Mouse (Mus musculus): ENCODE measurements around the gene Rftn1.

The Rftn1 gene

DNA sequence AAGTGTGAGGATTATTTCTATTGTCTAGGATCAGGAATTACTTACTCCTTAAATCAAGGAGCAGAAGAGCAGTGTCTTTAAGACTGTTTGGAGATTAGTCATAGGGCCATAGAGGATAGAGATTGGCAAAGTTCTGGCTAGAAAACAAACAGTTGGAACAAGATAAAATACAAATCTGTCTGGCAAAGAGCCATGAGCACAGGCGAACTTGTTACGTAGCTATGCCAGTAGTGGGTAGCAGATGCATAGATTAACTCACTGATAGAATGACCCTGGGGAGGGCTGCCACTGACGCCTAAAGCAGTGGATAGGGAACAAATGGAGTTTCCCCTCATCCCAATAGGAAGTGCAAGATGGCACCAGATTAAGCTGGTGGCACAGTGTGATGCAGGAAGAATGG is 97.1 kb downstream of the Rftn1 start:
- DNase-seq (ENCODE audit: low spot score in 2 of 2), result no peak

DNA sequence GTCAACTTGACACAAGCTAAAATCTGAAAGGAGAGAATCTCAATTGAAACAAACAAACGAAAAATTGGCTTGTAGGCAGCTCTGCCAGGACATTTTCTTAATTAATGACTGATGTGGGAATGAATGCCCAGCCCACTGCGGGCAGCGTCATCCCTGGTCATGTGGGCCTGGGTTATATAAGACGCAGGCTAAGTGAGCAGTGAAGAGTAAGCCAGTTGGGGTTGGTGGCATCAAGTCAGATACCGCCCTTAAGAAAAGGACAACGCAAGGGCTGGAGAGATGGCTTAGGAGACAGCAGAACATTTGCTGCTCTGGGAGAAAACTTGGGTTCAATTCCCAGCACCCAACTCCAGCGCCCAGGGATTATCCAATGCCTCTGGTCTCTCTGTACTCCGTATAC is 97.6 kb downstream of the Rftn1 start:
- DNase-seq (ENCODE audit: low spot score in 2 of 2), result no peak

DNA sequence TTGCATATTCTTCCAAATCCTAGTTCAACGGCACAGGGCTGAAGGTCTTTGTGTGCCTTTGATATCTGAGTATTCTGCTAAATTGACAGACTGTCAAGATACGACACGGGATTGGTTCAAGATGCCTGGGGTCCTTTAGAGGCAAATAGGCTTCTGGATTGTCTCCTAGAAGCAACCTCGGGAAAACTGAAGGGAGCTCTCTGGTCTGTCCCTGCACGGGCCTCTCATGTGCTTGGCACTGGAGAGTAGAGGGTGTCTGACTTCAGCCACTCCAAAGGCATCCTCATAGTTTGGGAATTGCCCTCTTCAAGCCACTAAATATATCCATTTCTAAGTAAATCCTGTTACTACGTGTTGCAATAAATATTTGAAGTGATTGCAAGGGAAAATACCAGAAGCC is 98.6 kb downstream of the Rftn1 start:
- no peak for DNase-seq (ENCODE audit: low spot score in 2 of 2)

- no peak for DNase-seq (ENCODE audit: low spot score in 2 of 2)
Measured at GRCm38 (mm10) chr17:50089725-50090124, 100.7 kb downstream of the Rftn1 start.

- DNase-seq (ENCODE audit: low spot score in 2 of 2), result no peak
Measured at GRCm38 (mm10) chr17:50088054-50088453, 102.4 kb downstream of the Rftn1 start.

GRCm38 (mm10) chr17:50086887-50087286 is 103.6 kb downstream of the Rftn1 start:
- no peak for DNase-seq (ENCODE audit: low spot score in 2 of 2)

DNA sequence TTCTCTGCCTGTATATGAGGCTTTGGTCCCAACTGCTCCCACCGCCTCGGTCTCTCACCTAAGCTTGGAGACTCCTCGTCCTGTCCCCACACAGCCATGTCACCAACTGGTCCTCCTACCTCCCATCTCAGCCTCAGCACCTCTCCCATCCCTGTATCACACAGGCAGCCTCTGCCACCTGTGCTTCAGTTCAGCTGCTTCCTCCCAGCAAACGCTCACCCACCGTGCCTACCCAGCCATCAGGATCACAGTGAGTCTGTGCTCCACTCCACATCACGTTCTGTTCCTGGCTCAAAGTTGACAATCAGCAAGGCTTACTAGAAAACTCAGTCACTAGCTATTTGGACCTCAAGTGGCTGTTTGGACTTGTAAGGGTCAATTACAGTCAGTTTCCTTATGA is 105.8 kb downstream of the Rftn1 start:
- no peak for DNase-seq (ENCODE audit: low spot score in 2 of 2)

DNA sequence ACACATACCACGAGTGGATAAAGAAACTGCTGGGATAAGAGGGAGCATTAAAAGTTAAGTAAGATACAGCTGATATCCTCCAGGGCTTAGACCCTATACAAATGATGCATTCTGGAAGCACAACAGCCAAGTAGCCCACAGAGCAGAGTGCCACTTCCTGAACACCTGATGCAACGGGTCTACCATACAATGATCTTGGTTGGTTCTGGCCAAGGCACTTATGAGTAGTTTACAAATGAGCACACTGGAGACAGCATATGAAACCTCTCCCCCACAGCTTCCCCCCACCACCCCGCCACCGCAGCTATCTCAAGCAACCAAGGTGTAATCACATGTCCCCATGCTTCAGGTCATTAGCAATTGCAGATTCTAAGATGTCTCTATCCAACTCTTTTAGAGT is 106.5 kb downstream of the Rftn1 start:
- no peak for DNase-seq (ENCODE audit: low spot score in 2 of 2)

- DNase-seq (ENCODE audit: low spot score in 2 of 2), result no peak
Measured at GRCm38 (mm10) chr17:50082947-50083346, 107.5 kb downstream of the Rftn1 start.

DNA sequence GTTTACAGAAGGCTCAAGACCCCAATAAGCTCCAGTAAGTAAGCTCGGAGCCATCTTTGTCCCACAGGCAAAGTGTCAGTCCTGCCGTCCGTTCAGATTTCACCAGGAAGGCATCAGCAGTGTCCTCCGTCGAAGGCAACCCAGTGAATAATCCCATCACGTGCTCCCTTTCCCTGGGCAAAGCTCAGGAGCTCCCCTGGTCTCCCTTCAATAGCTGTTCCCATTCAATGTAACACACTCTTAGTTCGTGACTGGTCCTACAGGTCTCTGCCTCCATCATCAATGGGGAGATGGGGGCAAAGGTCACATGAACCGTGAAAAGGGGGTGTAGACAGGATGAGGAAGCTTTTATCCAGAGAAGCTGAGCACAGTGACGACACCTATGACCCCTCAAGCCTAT is 108.8 kb downstream of the Rftn1 start:
- no peak for DNase-seq (ENCODE audit: low spot score in 2 of 2)

GRCm38 (mm10) chr17:50080991-50081390 is 109.5 kb downstream of the Rftn1 start:
- DNase-seq (ENCODE audit: low spot score in 2 of 2), result no peak

DNA sequence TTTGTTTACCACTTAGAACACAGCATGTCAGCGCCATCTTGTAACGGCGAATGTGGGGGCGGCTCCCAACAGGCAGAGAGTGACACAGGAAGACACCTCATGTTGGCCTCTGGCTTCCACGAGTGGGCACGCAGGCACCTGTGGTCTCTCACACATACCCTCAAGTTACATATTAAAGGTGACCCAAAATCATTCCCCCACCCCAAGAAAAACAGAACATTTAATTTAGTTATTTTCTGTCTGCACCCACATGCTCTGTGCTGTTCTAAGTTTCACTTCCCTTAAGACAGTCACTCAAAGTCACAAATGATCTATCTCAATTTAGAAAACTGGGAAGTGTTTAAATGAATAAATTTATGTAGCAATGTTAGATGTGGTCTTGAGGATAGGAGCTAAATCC is 111.7 kb downstream of the Rftn1 start:
- no peak for DNase-seq (ENCODE audit: low spot score in 2 of 2)

GRCm38 (mm10) chr17:50072982-50073965 is 117.2 kb downstream of the Rftn1 start:
- no peak for DNase-seq (ENCODE audit: low spot score in 2 of 2)

DNA sequence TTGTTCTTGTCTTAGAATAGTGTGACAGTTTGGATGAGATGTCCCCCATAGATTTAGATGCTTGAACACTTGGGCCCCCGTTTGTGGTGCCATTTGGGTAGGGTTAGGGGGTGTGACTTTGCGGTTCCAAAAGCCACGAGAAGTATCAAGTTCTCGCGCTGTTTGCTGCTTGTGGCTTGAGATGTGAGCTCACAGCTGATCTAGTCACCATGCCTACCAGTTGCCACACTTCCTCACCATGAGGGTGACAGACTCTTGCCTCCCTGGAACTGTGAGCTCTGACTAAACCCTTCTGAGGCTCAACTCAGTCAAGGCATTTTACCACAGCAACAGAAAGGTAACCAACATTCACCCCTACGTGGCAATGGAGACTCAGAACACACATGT is 118.9 kb downstream of the Rftn1 start:
- DNase-seq (ENCODE audit: low spot score in 2 of 2), result no peak

GRCm38 (mm10) chr17:50070822-50071601 is 119.5 kb downstream of the Rftn1 start:
- DNase-seq (ENCODE audit: low spot score in 2 of 2), result no peak

DNA sequence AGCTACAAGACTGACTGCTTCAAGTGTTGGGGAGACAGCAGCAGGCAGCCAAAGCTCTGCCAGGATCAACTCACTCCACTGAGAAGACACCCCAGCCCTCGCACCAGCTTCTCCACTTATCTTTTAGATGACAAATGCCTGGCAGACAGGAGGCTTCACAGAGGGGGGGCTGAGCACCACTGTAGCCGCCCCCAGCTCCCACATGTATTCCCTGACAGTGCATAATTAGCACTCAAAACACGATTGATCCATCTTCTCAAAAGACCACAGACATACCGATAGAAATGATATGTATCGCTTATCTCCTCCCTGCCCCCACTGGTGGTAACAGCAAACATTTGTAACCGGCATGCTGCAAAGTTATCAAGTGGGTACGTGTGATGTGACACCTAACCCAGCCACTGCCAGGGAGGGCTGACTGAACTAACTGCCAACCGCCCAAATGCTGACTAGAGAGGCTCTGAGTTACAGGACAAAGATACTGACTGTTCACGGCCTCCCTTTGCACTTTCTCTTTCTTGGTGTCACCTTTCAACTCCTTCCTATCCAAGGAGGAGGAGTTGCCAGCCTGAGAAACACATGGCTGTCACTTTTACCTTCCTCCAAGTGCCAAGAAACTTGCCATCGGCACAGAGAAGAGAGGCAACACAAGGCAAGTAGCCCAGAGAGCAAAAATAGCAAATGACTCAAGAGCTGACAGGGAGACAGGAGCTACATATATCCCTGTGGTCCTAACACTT is 120.4 kb downstream of the Rftn1 start:
- DNase-seq (ENCODE audit: low spot score in 2 of 2), result peak; percentile 52 to 71

- DNase-seq (ENCODE audit: low spot score in 2 of 2), result peak in 1 of 2 experiments; percentile 28
Measured at GRCm38 (mm10) chr17:50069205-50069604, 121.3 kb downstream of the Rftn1 start.

- DNase-seq (ENCODE audit: low spot score in 2 of 2), result no peak
Measured at GRCm38 (mm10) chr17:50068681-50069138, 121.8 kb downstream of the Rftn1 start.

GRCm38 (mm10) chr17:50067774-50068680 is 122.4 kb downstream of the Rftn1 start:
- DNase-seq (ENCODE audit: low spot score in 2 of 2), result no peak

DNA sequence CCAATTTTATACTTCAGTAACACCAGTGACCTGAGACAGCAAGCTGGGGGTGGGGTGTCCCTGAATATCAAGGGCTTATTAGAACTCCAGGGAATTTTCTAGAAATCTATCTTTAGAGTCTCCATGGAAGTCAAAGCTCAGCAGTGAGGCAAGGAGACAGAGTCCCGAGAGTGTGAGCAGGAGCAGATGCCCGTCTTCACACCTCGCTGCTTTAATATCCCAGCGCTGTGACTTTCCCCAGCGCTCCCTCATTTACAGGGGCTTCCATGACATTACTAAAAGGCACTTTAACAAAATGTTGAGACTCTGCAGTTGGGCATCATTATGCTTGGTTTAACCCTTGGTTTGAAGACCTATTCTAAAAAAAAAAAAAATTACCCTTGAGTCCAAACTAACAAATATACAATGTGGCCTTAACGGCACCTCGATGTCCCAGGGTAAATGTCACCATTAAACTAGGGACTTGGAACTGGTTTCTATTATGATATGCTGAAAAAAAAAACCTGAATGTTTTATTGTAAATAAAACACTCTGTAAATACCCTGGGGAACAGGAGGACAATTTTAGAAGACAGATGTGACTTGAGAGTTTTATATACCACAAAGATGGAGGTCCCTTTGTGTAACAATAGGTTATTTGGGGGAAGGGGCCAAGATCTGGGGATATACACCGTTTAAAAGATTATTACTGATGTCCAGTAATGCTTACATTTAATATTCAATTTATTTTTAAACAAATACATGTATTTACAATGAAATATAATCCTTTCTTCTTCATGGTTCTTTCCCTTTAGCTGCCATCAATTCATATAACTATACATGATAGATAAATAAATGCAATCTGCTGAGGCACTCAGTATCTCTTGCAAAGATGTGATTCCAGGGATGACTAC is 123.4 kb downstream of the Rftn1 start:
- no peak for DNase-seq (ENCODE audit: low spot score in 2 of 2)
